Mouse (Mus musculus): ENCODE results near the gene 4930523C07Rik.

4930523C07Rik gene

DNA sequence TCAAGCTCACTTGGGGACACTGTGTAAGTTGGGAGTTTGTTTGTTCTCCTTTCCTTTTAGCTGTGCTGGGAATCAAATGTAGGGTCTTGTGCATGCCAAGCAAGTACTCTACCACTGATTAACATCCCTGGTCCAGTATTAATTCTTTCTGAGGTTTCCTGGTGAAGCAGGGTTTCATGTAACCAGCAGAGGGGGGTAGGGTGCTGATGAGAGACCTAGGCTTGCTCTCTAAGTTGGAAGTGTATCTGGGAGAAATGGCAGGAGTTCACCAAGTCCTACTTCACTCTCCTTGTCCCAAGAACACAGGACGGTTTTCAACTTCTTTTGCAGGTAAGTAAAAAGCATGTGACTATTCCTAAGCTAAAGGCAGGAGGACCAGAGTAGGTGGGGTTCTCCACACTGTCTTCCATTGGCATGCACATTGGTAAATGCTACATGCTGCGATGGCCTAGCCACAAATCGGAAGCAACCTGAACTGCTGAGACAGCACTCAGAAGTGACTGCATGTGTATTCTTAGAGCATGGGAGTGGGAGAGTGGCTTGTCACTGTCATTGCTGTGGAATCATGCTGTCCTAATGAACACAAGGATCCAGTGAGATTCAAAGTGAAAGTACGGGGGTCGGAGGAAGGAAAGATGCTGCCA lies 55.6 kb downstream of the 4930523C07Rik start:
- no peak for DNase-seq (ENCODE audit: low read depth in 1 of 2, low spot score in 2 of 2)

- no peak for DNase-seq (ENCODE audit: low read depth in 1 of 2, low spot score in 2 of 2)
Observed at GRCm38 (mm10) chr1:160100996-160101395, 56.8 kb downstream of the 4930523C07Rik start.

DNA sequence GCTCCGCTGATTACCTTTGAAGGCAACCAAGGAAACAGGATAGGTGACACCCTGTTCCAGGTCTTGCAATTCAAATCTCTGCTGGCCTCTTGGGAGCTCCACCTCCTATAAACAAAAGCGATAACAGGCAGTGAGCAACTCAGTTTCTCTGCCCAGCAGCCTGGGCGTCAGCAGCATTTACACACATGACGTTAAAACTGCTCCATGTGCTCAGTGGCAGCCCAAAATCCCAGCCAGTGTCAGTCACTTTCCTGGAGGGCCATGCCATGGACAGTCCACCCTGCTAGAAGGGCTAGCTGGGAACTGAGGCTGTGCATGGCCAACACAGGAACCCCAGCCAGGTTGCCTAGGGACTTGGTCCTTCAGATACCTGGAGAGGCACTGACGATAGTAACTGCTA lies 61.2 kb downstream of the 4930523C07Rik start:
- no peak for DNase-seq (ENCODE audit: low read depth in 1 of 2, low spot score in 2 of 2)

GRCm38 (mm10) chr1:160108604-160109003 lies 64.4 kb downstream of the 4930523C07Rik start:
- DNase-seq (ENCODE audit: low read depth in 1 of 2, low spot score in 2 of 2) = no peak

- no peak for DNase-seq (ENCODE audit: low read depth in 1 of 2, low spot score in 2 of 2)
Observed at GRCm38 (mm10) chr1:160123957-160124356, 79.8 kb downstream of the 4930523C07Rik start.

All from monocyte, adult 2 months (primary cell).